Mouse (Mus musculus) stomach, embryonic 16.5 days (tissue): ENCODE results near the gene Cd36. TPM values are rescaled to one million over a fixed set of nuclear protein-coding genes. Genes with fewer than 3 reads are reported as not detected.

Source experiments
- ATAC-seq: fragments of 200-750 bp; cut with Nextera tagmentation; 2 replicates; pipeline ENCODE4 v1.8.0; 2017; ENCODE audit warnings: moderate number of reproducible peaks, moderate TSS enrichment; ENCODE audit not compliant: insufficient read depth, low FRiP score
- H3K27ac ChIP-seq: fragments of 300-500 bp; sonication (generic); 2 replicates; pipeline ENCODE4 v1.5.1; 2014; ENCODE audit warnings: low read length
- H3K27me3 ChIP-seq: fragments of 300-500 bp; sonication (generic); 2 replicates; pipeline ENCODE4 v1.6.1; 2014; ENCODE audit warnings: low read length, control low read depth, mixed read lengths; ENCODE audit not compliant: control insufficient read depth, insufficient read depth
- H3K36me3 ChIP-seq: fragments of 300-500 bp; sonication (generic); 2 replicates; pipeline ENCODE4 v1.6.1; 2014; ENCODE audit warnings: low read length; ENCODE audit not compliant: control insufficient read depth, insufficient read depth
- H3K4me1 ChIP-seq: fragments of 300-500 bp; sonication (generic); 2 replicates; pipeline ENCODE4 v1.6.1; 2014; ENCODE audit warnings: low read length, control low read depth, mixed read lengths; ENCODE audit not compliant: control insufficient read depth, insufficient read depth
- H3K4me2 ChIP-seq: fragments of 300-500 bp; sonication (generic); 2 replicates; pipeline ENCODE4 v1.6.1; 2014; ENCODE audit warnings: low read depth, low read length, mixed read lengths
- H3K4me3 ChIP-seq: fragments of 300-500 bp; sonication (generic); replicated peaks from 2 replicates; pipeline ENCODE4 v1.5.1; 2014; ENCODE audit warnings: mild to moderate bottlenecking, low read length
- H3K9ac ChIP-seq: fragments of 300-500 bp; sonication (generic); 2 replicates; pipeline ENCODE4 v1.6.1; 2014; ENCODE audit warnings: low read length
- H3K9me3 ChIP-seq: fragments of 300-500 bp; sonication (generic); replicated peaks from 2 replicates; pipeline ENCODE4 v1.6.1; 2016; ENCODE audit warnings: low read length, control low read depth; ENCODE audit not compliant: control insufficient read depth
- WGBS: fragments of 180-500 bp; shearing (Covaris S2); extraction: QIAGEN DNeasy Blood & Tissue Kit; methylation state at CpG from one replicate; pipeline ENCODE4 v1.1.7; 2014; 5-methylcytosine and 5-hydroxymethylcytosine counted together
- polyA plus RNA-seq: library from polyadenylated mRNA; unstranded; fragments of >200 nt; fragmentation: Nextera tagmentation; extraction: Ambion mirVana; gene quantifications from 2 replicates; pipeline ENCODE4 v1.2.1, GENCODE M21; 2015

The Cd36 gene
- polyA plus RNA-seq, 1 experiment from 2014 or later, result 41.0 TPM

DNA sequence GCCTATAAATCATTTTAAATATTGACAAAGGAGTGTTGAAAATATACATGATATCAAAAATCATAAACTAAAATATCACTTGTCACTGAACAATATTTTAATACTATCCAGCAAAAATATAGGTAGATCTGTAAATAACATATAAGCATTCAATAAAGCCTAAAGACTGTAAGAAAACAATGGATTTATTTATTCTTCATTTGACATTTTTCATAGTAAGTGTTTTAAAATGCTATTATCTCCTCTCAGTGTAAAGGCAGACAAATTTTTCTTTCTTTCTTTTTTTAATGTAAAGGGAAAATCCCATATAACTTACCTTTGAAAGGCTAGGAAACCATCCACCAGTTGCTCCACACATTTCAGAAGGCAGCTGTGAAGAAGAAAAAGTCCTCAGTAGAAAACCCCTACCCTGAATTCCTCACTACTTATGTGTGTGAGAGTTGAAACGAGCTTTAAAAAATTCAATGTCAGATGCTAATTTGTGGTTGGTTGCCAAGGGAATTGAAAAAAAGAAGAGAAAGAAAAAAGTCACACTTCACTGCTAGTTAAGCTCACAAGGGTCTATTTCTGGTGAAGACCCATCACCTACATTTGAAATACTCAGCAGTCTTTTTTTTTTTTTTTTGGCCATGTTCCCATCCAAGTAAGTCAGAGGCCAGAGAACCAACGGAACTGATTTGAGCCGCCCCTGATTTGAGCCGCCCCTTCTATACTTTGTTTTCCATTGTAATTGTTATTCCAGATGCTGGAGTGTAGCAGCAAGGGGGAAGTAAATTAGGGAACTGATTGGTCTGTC, 53.1 kb downstream of the Cd36 start:
- H3K9ac ChIP-seq, result no peak overlapping the region
- WGBS, result 39% methylated on average over 4 of the region's 4 CpGs
- no peak overlapping the region for H3K27ac ChIP-seq
- H3K4me2 ChIP-seq, result no peak overlapping the region
- no peaks in the 10 kb centered on the region for H3K9me3 ChIP-seq
- ATAC-seq, result no peak; the same call in 1 of the 2 replicates
- no peaks in the 10 kb centered on the region for H3K27me3 ChIP-seq
- H3K4me1 ChIP-seq, result no peaks in the 10 kb centered on the region
- H3K36me3 ChIP-seq, result no peaks in the 10 kb centered on the region
- no peak overlapping the region for H3K4me3 ChIP-seq

DNA sequence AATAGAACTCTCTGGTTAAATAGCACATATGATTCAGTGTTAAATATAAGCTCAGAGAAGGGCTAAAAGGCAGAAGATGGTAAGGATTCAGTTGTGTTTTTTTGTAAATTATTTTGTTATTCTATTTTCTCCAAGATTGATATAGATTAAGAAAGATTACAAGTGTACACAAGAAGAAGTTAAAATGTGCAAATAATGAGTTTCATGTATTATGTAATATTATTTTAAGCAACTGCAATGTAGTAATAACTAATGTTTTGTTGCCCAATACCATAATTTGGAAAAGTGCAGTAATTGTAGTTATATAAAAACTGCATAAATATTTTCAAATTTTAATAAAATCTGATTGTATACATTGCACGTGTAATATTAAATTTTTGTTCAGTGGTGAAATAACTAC, 54.8 kb downstream of the Cd36 start:
- Histone ChIP-seq H3K4me3 (no peak overlapping the region), H3K4me1 (no peaks in the 10 kb centered on the region), H3K36me3 (no peaks in the 10 kb centered on the region), H3K9ac (no peak overlapping the region), H3K9me3 (no peaks in the 10 kb centered on the region), H3K27ac (no peak overlapping the region), H3K4me2 (no peak overlapping the region), H3K27me3 (no peaks in the 10 kb centered on the region)
- no peak for ATAC-seq
- WGBS, result 87% methylated on average over 1 of the region's 1 CpGs

DNA sequence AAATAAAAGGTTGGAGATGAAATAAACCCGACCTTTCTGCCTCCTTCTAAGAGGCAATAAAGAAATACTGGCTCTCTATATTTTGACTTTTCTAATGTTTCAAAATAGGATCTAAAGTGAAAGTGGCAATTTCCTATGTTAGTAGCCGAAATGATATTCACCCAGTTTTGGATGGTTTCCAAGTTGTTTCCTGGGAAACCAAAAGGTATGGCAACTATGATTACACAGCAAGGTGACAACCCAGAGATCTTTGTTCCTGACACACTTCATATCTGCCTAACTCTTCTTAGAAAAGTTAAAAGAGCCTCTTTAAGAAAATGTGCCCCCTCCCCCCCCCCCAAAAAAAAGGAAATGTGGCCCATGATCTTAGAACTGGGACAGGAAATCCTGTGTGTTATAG, 58.1 kb downstream of the Cd36 start:
- Histone ChIP-seq H3K27me3 (no peaks in the 10 kb centered on the region), H3K36me3 (no peaks in the 10 kb centered on the region), H3K9me3 (no peaks in the 10 kb centered on the region), H3K4me2 (no peak overlapping the region), H3K4me3 (no peak overlapping the region), H3K27ac (no peak overlapping the region; the same call in 1 of the 2 replicates), H3K4me1 (no peaks in the 10 kb centered on the region), H3K9ac (no peak overlapping the region)
- no peak for ATAC-seq
- WGBS, result 49% methylated on average over 2 of the region's 2 CpGs

DNA sequence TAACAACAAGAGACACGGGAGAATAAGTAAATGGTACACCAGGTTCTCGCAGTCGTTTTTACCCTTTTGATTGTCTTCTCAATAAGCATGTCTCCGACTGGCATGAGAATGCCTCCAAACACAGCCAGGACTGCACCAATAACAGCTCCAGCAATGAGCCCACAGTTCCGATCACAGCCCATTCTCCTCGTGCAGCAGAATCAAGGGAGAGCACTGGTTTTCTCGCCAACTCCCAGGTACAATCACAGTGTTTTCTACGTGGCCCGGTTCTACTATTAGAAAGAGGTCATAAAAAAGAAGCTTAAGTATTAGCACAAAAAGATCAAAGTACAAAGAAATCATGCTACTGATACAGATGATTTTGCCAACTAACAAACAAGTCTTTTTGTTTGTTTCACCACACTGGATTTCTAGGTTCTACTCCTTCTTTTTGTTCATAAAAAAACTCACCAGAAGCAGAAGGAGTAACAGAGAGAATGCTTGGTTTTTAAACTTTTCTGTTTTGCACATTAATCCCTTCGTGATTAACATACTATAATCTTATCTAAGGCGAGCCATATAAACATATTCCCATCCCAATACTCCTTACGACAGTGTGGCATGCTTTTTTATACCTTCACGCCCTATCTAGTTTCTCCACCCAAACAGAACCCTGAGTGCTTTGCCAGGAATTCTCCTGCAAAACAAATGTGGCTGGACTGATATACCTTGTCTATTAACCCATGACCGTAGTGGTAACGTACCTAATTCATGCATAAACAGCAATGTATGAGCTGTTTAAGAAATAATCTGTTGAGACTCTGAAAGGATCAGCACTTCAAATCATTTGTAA, 59.7 kb downstream of the Cd36 start:
- Histone ChIP-seq H3K36me3 (no peaks in the 10 kb centered on the region), H3K4me1 (no peaks in the 10 kb centered on the region), H3K27ac (no peak overlapping the region), H3K9ac (no peak overlapping the region), H3K4me2 (no peak overlapping the region), H3K4me3 (no peak overlapping the region), H3K27me3 (no peaks in the 10 kb centered on the region), H3K9me3 (no peaks in the 10 kb centered on the region)
- WGBS, result 75% methylated on average over 15 of the region's 15 CpGs
- no peak for ATAC-seq

DNA sequence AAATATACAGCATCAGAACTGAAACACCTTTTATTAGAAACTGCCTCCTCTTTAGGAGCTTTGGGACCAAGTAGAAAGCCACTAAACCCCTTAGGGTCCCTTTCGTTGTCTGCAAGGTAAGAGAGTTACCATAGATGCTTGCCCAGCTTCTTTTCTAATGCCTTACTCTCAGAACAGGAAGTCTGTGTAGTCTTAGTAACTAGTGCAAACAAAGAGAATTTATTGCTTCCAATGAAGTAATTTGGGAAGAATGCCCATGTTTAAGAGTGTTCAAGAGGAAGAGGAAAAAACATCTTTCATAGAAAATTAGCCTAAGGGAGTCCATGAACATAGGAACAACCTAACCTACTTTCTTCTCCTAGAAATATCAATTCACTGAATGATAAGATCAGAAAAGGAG, 67.2 kb downstream of the Cd36 start:
- Histone ChIP-seq H3K9me3 (no peaks in the 10 kb centered on the region), H3K4me1 (peaks cover 3% of the 10 kb centered on the region; the same call in 1 of the 2 replicates), H3K4me3 (no peak overlapping the region), H3K4me2 (no peak overlapping the region), H3K9ac (no peak overlapping the region), H3K27me3 (no peaks in the 10 kb centered on the region), H3K36me3 (no peaks in the 10 kb centered on the region), H3K27ac (no peak overlapping the region)
- ATAC-seq, result no peak
- WGBS, result 61% methylated on average over 1 of the region's 1 CpGs

DNA sequence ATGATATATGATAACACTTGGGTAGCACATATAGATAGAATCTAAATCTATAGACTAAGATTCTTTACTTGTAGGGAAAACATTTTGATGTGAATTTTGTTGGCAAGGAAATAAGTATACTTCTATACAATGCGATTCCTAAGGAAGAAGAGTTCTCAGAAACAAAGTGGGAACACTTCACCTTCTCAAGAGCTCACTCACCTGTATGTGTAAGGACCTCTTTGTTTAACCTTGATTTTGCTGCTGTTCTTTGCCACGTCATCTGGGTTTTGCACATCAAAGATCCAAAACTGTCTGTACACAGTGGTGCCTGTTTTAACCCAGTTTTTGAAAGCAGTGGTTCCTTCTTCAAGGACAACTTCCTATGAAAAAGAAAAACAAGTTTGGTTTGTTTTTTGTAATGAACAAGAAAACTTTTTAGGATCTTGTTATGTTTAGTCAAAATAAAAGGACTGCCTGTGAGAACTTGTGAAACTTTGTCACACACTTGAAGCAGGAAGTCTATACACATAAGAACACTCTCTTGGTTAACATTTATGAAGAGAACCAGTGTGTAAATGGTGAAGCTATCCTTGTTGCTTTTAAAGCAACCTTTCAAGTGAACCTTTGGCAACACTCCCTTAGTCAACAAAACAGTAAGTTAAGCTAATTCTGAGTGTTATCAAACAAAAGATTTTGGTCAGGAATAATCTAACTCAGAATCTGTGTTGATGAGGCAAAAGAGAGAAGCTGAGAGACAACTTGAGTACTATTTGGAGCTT, 68.2 kb downstream of the Cd36 start:
- H3K36me3 ChIP-seq, result no peaks in the 10 kb centered on the region
- no peak for ATAC-seq

DNA sequence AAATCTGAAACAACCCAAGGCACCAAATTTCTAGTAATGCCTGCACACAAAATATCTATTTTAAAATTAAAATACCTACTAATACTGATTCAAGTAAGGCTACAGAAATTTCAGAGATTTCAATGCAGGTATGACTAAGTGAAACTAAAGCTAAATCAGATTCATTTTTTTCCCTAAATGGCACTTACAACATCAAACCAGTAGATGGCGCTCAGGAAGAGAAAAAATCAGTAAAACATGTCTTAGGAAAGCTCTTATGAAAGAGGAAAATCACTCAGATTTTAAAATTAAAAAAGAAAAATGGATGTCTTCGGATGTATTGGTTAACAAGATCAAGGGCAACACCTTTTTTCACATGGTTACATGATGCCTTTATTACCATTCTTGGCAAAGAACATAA, 72.4 kb downstream of the Cd36 start:
- ATAC-seq, result no peak
- Histone ChIP-seq H3K27ac (no peak overlapping the region), H3K4me3 (no peak overlapping the region), H3K9ac (no peak overlapping the region), H3K9me3 (no peaks in the 10 kb centered on the region), H3K36me3 (no peaks in the 10 kb centered on the region), H3K4me1 (peaks cover 1% of the 10 kb centered on the region; the same call in 1 of the 2 replicates), H3K4me2 (no peak overlapping the region), H3K27me3 (no peaks in the 10 kb centered on the region)
- 5% methylated on average over 2 of the region's 2 CpGs for WGBS

More for the DNA sequence above, 68.2 kb downstream of the Cd36 start:
- Histone ChIP-seq H3K27me3 (no peaks in the 10 kb centered on the region), H3K9ac (no peak overlapping the region), H3K4me3 (no peak overlapping the region), H3K27ac (no peak overlapping the region), H3K4me2 (no peak overlapping the region), H3K9me3 (no peaks in the 10 kb centered on the region), H3K4me1 (peaks cover 3% of the 10 kb centered on the region; the same call in 1 of the 2 replicates)
- 77% methylated on average over 2 of the region's 2 CpGs for WGBS

DNA sequence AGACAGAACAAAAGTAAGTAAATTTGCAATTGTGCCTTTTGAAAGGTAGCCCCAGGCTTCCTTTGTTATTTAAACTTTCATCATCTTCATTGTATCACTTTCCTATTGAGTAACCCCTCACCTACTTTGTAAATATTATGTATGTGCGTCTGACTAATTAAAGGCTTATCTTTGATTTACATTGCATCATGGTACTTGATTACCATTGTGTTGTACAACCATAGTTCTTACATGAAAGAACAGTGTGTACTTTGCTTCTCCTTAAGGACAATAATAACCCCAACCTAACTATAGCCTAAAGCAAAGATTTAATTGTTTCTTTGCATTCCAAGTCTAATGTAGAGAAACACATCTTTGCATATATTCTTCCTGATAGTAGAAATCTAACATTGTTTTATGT, 78.3 kb downstream of the Cd36 start:
- no peaks in the 10 kb centered on the region for H3K27me3 ChIP-seq
- H3K4me2 ChIP-seq, result no peak overlapping the region
- no peaks in the 10 kb centered on the region for H3K36me3 ChIP-seq
- no peaks in the 10 kb centered on the region for H3K4me1 ChIP-seq
- no peaks in the 10 kb centered on the region for H3K9me3 ChIP-seq
- no peak overlapping the region for H3K27ac ChIP-seq
- no peak for ATAC-seq
- no peak overlapping the region for H3K4me3 ChIP-seq
- 59% methylated on average over 1 of the region's 1 CpGs for WGBS
- no peak overlapping the region for H3K9ac ChIP-seq
